Mouse (Mus musculus) ES-Bruce4 (cell line): ENCODE measurements around the gene Dmbx1. TPM values are rescaled to one million over a fixed set of nuclear protein-coding genes. Genes with fewer than 3 reads are reported as not detected.

Experiments used
- H3K27ac ChIP-seq: 2 replicates; pipeline ENCODE4 v1.5.1; 2012; ENCODE audit warnings: low read length, inconsistent platforms; ENCODE audit not compliant: insufficient read depth
- H3K27me3 ChIP-seq: 2 replicates; pipeline ENCODE4 v1.6.1; 2012; ENCODE audit warnings: mild to moderate bottlenecking, low read length, inconsistent platforms; ENCODE audit not compliant: control insufficient read depth, poor library complexity, insufficient read depth, severe bottlenecking
- H3K36me3 ChIP-seq: 2 replicates; pipeline ENCODE4 v1.6.1; 2012; ENCODE audit warnings: inconsistent platforms, mild to moderate bottlenecking, low read length, moderate library complexity; ENCODE audit not compliant: control insufficient read depth, poor library complexity, insufficient read depth, severe bottlenecking
- H3K4me1 ChIP-seq: one replicate; pipeline ENCODE4 v1.8.1; 2011; ENCODE audit warnings: low read length; ENCODE audit not compliant: control insufficient read depth, insufficient read depth
- H3K4me3 ChIP-seq: 2 replicates; pipeline ENCODE4 v1.5.1; 2011; ENCODE audit warnings: low read depth, mild to moderate bottlenecking, low read length
- H3K9ac ChIP-seq: 2 replicates; pipeline ENCODE4 v1.6.1; 2012; ENCODE audit warnings: low read depth, mild to moderate bottlenecking, inconsistent platforms; ENCODE audit not compliant: poor library complexity, severe bottlenecking
- H3K9me3 ChIP-seq: replicated peaks from 2 replicates; pipeline ENCODE4 v1.6.1; 2012; ENCODE audit warnings: mild to moderate bottlenecking, low read length, inconsistent platforms; ENCODE audit not compliant: control insufficient read depth, poor library complexity, insufficient read depth, severe bottlenecking
- CTCF ChIP-seq: IDR thresholded peaks from one replicate; pipeline ENCODE4 v1.8.1; 2011; ENCODE audit warnings: low read depth, low read length
- EP300 ChIP-seq: IDR thresholded peaks from 2 replicates; pipeline ENCODE4 v1.6.1; 2011; ENCODE audit warnings: low read depth, low read length; ENCODE audit not compliant: insufficient read depth
- POLR2A ChIP-seq: IDR thresholded peaks from one replicate; pipeline ENCODE4 v1.8.1; 2011; ENCODE audit warnings: low read length; ENCODE audit not compliant: insufficient read depth
- polyA plus RNA-seq: library from polyadenylated mRNA; stranded (reverse); fragments of >200 nt; gene quantifications from 2 replicates; pipeline ENCODE4 v1.2.4, GENCODE M21; 2011; ENCODE audit warnings: low read depth; ENCODE audit not compliant: missing spikeins, insufficient read depth, insufficient read length

Gene Dmbx1
- polyA plus RNA-seq, 1 experiment = 0.88 TPM

- no peaks in the 10 kb centered on the region for H3K36me3 ChIP-seq
- no peak overlapping the region for H3K27ac ChIP-seq
- H3K4me1 ChIP-seq = no peaks in the 10 kb centered on the region
- no peak overlapping the region for H3K9ac ChIP-seq
- no peak overlapping the region for H3K4me3 ChIP-seq
- TF ChIP-seq EP300 = no peak
- TF ChIP-seq CTCF = no peak
- TF ChIP-seq POLR2A = no peak
- no peaks in the 10 kb centered on the region; the same call in 1 of the 2 replicates for H3K27me3 ChIP-seq
- H3K9me3 ChIP-seq = no peaks in the 10 kb centered on the region
These were observed 34.0 kb downstream of the Dmbx1 start for GRCm38 (mm10) chr4:115905701-115906100.

GRCm38 (mm10) chr4:115904375-115904774 is 35.4 kb downstream of the Dmbx1 start:
- Histone ChIP-seq H3K4me1 (no peaks in the 10 kb centered on the region), H3K36me3 (no peaks in the 10 kb centered on the region), H3K4me3 (no peak overlapping the region), H3K9me3 (no peaks in the 10 kb centered on the region), H3K27me3 (no peaks in the 10 kb centered on the region; the same call in 1 of the 2 replicates), H3K27ac (no peak overlapping the region), H3K9ac (no peak overlapping the region)
- TF ChIP-seq EP300 (no peak), CTCF (no peak)

GRCm38 (mm10) chr4:115902816-115903215 is 36.9 kb downstream of the Dmbx1 start:
- H3K4me3 ChIP-seq = no peak overlapping the region
- H3K27ac ChIP-seq = no peak overlapping the region
- TF ChIP-seq CTCF (peak; percentile 51), EP300 (no peak), POLR2A (no peak)
- no peaks in the 10 kb centered on the region for H3K4me1 ChIP-seq
- no peak overlapping the region for H3K9ac ChIP-seq
- no peaks in the 10 kb centered on the region for H3K9me3 ChIP-seq
- no peaks in the 10 kb centered on the region; the same call in 1 of the 2 replicates for H3K27me3 ChIP-seq
- H3K36me3 ChIP-seq = no peaks in the 10 kb centered on the region

- Histone ChIP-seq H3K27ac (no peak overlapping the region), H3K4me1 (no peaks in the 10 kb centered on the region), H3K9ac (peak overlapping the region; percentile 36), H3K27me3 (no peaks in the 10 kb centered on the region), H3K36me3 (no peaks in the 10 kb centered on the region), H3K4me3 (peak overlapping the region; percentile 63), H3K9me3 (no peaks in the 10 kb centered on the region)
- TF ChIP-seq CTCF (peak; percentile 53), EP300 (no peak)
These were observed 41.7 kb downstream of the Dmbx1 start for GRCm38 (mm10) chr4:115897901-115898631.

- no peaks in the 10 kb centered on the region for H3K36me3 ChIP-seq
- no peak overlapping the region for H3K9ac ChIP-seq
- H3K27me3 ChIP-seq = no peaks in the 10 kb centered on the region
- no peaks in the 10 kb centered on the region for H3K4me1 ChIP-seq
- H3K4me3 ChIP-seq = no peak overlapping the region
- no peak overlapping the region for H3K27ac ChIP-seq
- TF ChIP-seq EP300 (no peak), POLR2A (no peak), CTCF (no peak)
- H3K9me3 ChIP-seq = no peaks in the 10 kb centered on the region
These were observed 45.4 kb downstream of the Dmbx1 start for GRCm38 (mm10) chr4:115894281-115894680.

GRCm38 (mm10) chr4:115890553-115890952 is 49.2 kb downstream of the Dmbx1 start, which contains the start of gene 6430628N08Rik:
TSS of gene 6430628N08Rik (plus strand) at chr4:115890665.
- Histone ChIP-seq H3K9me3 (no peaks in the 10 kb centered on the region), H3K4me1 (no peaks in the 10 kb centered on the region), H3K36me3 (no peaks in the 10 kb centered on the region), H3K27me3 (no peaks in the 10 kb centered on the region), H3K9ac (no peak within 1 kb of the TSS), H3K4me3 (peak within 1 kb of the TSS; percentile 25), H3K27ac (no peak within 1 kb of the TSS)
- no peak for TF ChIP-seq EP300
- TF ChIP-seq CTCF = no peak
- no peak for TF ChIP-seq POLR2A
